Mouse (Mus musculus): Measurements from ENCODE around the gene Ccdc180.
A peak's percentile ranks its signal among the peaks of the same experiment; 100 is the strongest.

Ccdc180 gene

GRCm38 (mm10) chr4:45971806-45972447 is 81.8 kb downstream of the Ccdc180 start:
- peak; percentile 93 to 97 for DNase-seq (ENCODE audit: low spot score in 2 of 2)

- DNase-seq (ENCODE audit: low spot score in 2 of 2): peak; percentile 55 to 61
Measured at GRCm38 (mm10) chr4:45972448-45972854, 82.3 kb downstream of the Ccdc180 start.

GRCm38 (mm10) chr4:45972951-45973350 is 82.8 kb downstream of the Ccdc180 start:
- DNase-seq (ENCODE audit: low spot score in 2 of 2): no peak

- DNase-seq (ENCODE audit: low spot score in 2 of 2): no peak
Measured at GRCm38 (mm10) chr4:45976931-45977667, 87.0 kb downstream of the Ccdc180 start.

- DNase-seq (ENCODE audit: low spot score in 2 of 2): no peak
Measured at GRCm38 (mm10) chr4:45979916-45980315, 89.8 kb downstream of the Ccdc180 start.

GRCm38 (mm10) chr4:45981054-45981453 is 91.0 kb downstream of the Ccdc180 start:
- no peak for DNase-seq (ENCODE audit: low spot score in 2 of 2)

GRCm38 (mm10) chr4:45990427-45991135 is 100.5 kb downstream of the Ccdc180 start:
- DNase-seq (ENCODE audit: low spot score in 2 of 2): no peak

- DNase-seq (ENCODE audit: low spot score in 2 of 2): no peak
Measured at GRCm38 (mm10) chr4:45998536-45998935, 108.4 kb downstream of the Ccdc180 start.
